Mouse (Mus musculus): ENCODE measurements around the gene Cct8.
A peak's percentile ranks its signal among the peaks of the same experiment; 100 is the strongest.

DNA sequence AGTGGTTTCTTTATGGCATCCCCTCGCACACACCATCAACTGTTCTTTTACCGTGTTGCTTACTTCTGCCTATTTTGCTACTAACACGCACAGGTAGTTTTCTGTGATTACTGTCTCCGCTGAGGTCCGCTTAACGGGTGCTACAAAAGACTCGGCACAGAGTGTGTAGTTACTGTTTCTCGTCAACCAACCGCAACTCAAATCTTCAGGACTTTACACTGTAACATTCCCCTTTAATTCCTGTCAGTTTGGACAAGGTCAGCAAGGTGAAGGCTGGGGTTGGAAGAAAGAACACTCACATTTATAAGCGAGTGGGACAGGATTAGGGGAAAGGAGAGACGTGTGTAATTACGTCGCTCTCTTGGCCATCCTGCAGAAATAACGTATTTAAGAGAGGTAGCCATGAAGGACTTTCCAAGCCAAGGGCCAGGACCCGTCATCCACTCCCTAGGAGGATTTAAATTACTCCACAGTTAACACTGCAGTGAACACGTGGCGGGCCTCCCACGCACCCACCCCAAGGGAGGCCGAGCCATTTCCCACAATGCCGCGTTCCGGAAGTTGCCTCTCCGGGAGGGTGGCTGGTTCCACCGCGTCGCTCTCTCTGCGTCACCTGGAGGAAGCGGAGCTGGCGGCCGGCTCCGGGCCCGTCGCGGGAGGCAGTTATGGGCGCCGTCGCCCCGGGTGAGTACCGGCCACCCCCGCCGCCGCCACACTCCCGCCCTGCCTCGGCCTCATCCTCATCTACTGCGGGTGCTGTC, 41.1 kb downstream of the Cct8 start, which contains the start of gene Usp16:
- TF ChIP-seq CTCF (IDR thresholded peaks at IDR 0.05; ENCODE audit: borderline replicate concordance, extremely low read depth, insufficient read depth, insufficient read length), result no peak
- peak; percentile 84 for TF ChIP-seq POLR2A (IDR thresholded peaks at IDR 0.05; ENCODE audit: borderline replicate concordance, extremely low read depth, insufficient read depth, insufficient read length, poor library complexity, severe bottlenecking)

Measured in brain, embryonic 14.5 days (tissue).